Mouse (Mus musculus) megakaryocyte, embryonic 14.5 days (primary cell): ENCODE measurements around the gene Aff3.

Source experiments
- FLI1 ChIP-seq: IDR thresholded peaks from 2 replicates; pipeline ENCODE4 v1.6.1; 2012; ENCODE audit warnings: low read length, inconsistent platforms, mixed read lengths
- GATA1 ChIP-seq: IDR thresholded peaks from 3 replicates; pipeline ENCODE4 v1.6.1; 2012; ENCODE audit warnings: mixed read lengths, low read length, inconsistent platforms, borderline replicate concordance

- TF ChIP-seq GATA1 (no peak), FLI1 (no peak)
These were observed 215.9 kb downstream of the Aff3 start for GRCm38 (mm10) chr1:38448854-38449253.
